Mouse (Mus musculus): Measurements from ENCODE around the gene Tulp2. TPM values are rescaled to one million over a fixed set of nuclear protein-coding genes. Genes with fewer than 3 reads are reported as not detected.

Gene Tulp2
- polyA plus RNA-seq, 1 experiment from 2014 or later: 0.28 TPM

Small RNA genes lying within 50 kb of the gene (microRNA-seq; reads per million reads assigned to microRNA genes)
- gene Gm22133: not detected

Other genes with a start within 250 kb of the Tulp2 start
- gene Cd37, start 242.8 kb upstream of the Tulp2 start, polyA plus RNA-seq (2015; fragmentation: Nextera tagmentation; extraction: Ambion mirVana): 2.4 and 8.3 TPM in 2 replicates
- 0.11 and 0.18 TPM in 2 replicates for gene Slc6a16, start 240.8 kb upstream of the Tulp2 start, polyA plus RNA-seq (2015; fragmentation: Nextera tagmentation; extraction: Ambion mirVana)
- not detected in 2 replicates for gene Slc6a21, start 204.4 kb upstream of the Tulp2 start, polyA plus RNA-seq (2015; fragmentation: Nextera tagmentation; extraction: Ambion mirVana)
- gene Trpm4, start 148.1 kb upstream of the Tulp2 start, polyA plus RNA-seq (2015; fragmentation: Nextera tagmentation; extraction: Ambion mirVana): 12.7 and 15.8 TPM in 2 replicates
- 25.2 and 26.4 TPM in 2 replicates for gene Hrc, start 146.6 kb upstream of the Tulp2 start, polyA plus RNA-seq (2015; fragmentation: Nextera tagmentation; extraction: Ambion mirVana)
- 1.6 and 2.1 TPM in 2 replicates for gene Ppfia3, start 114.9 kb upstream of the Tulp2 start, polyA plus RNA-seq (2015; fragmentation: Nextera tagmentation; extraction: Ambion mirVana)
- gene Lin7b, start 111.3 kb upstream of the Tulp2 start, polyA plus RNA-seq (2015; fragmentation: Nextera tagmentation; extraction: Ambion mirVana): 1.2 and 1.3 TPM in 2 replicates
- gene Snrnp70, start 86.1 kb upstream of the Tulp2 start, polyA plus RNA-seq (2015; fragmentation: Nextera tagmentation; extraction: Ambion mirVana): 123 and 146 TPM in 2 replicates
- gene Kcna7, start 76.2 kb upstream of the Tulp2 start, polyA plus RNA-seq (2015; fragmentation: Nextera tagmentation; extraction: Ambion mirVana): 0.33 and 0.58 TPM in 2 replicates
- gene Ntf5, start 68.2 kb upstream of the Tulp2 start, polyA plus RNA-seq (2015; fragmentation: Nextera tagmentation; extraction: Ambion mirVana): 0.81 and 1.6 TPM in 2 replicates
- not detected in 2 replicates for gene Lhb, start 61.1 kb upstream of the Tulp2 start, polyA plus RNA-seq (2015; fragmentation: Nextera tagmentation; extraction: Ambion mirVana)
- gene Gys1, start 47.0 kb upstream of the Tulp2 start, polyA plus RNA-seq (2015; fragmentation: Nextera tagmentation; extraction: Ambion mirVana): 111 and 113 TPM in 2 replicates
- 65.0 and 82.1 TPM in 2 replicates for gene Ruvbl2, start 43.8 kb upstream of the Tulp2 start, polyA plus RNA-seq (2015; fragmentation: Nextera tagmentation; extraction: Ambion mirVana)
- gene Ftl1, start 22.0 kb upstream of the Tulp2 start, polyA plus RNA-seq (2015; fragmentation: Nextera tagmentation; extraction: Ambion mirVana): 3,328 and 3,965 TPM in 2 replicates
- gene Bax, start 15.0 kb upstream of the Tulp2 start, polyA plus RNA-seq (2015; fragmentation: Nextera tagmentation; extraction: Ambion mirVana): 107 and 112 TPM in 2 replicates
- gene Gm45808, start 4.9 kb downstream of the Tulp2 start, polyA plus RNA-seq (2015; fragmentation: Nextera tagmentation; extraction: Ambion mirVana): not detected in 2 replicates
- gene Dhdh, start 6.9 kb downstream of the Tulp2 start, polyA plus RNA-seq (2015; fragmentation: Nextera tagmentation; extraction: Ambion mirVana): 4.0 and 4.1 TPM in 2 replicates
- gene Nucb1, start 28.5 kb downstream of the Tulp2 start, polyA plus RNA-seq (2015; fragmentation: Nextera tagmentation; extraction: Ambion mirVana): 144 and 177 TPM in 2 replicates
- 25.3 and 37.6 TPM in 2 replicates for gene Ppp1r15a, start 44.4 kb downstream of the Tulp2 start, polyA plus RNA-seq (2015; fragmentation: Nextera tagmentation; extraction: Ambion mirVana)
- gene Plekha4, start 44.5 kb downstream of the Tulp2 start, polyA plus RNA-seq (2015; fragmentation: Nextera tagmentation; extraction: Ambion mirVana): 1.0 and 2.6 TPM in 2 replicates
- gene Hsd17b14, start 73.0 kb downstream of the Tulp2 start, polyA plus RNA-seq (2015; fragmentation: Nextera tagmentation; extraction: Ambion mirVana): 0.24 and 0.82 TPM in 2 replicates
- 79.4 and 84.5 TPM in 2 replicates for gene Bcat2, start 88.3 kb downstream of the Tulp2 start, polyA plus RNA-seq (2015; fragmentation: Nextera tagmentation; extraction: Ambion mirVana)
- gene Fgf21, start 133.6 kb downstream of the Tulp2 start, polyA plus RNA-seq (2015; fragmentation: Nextera tagmentation; extraction: Ambion mirVana): 0.13 and 1.2 TPM in 2 replicates
- 0.15 and 0.66 TPM in 2 replicates for gene Fut1, start 135.4 kb downstream of the Tulp2 start, polyA plus RNA-seq (2015; fragmentation: Nextera tagmentation; extraction: Ambion mirVana)
- gene Izumo1, start 139.9 kb downstream of the Tulp2 start, polyA plus RNA-seq (2015; fragmentation: Nextera tagmentation; extraction: Ambion mirVana): 0.33 and 0.35 TPM in 2 replicates
- 19.6 and 23.4 TPM in 2 replicates for gene Rasip1, start 145.6 kb downstream of the Tulp2 start, polyA plus RNA-seq (2015; fragmentation: Nextera tagmentation; extraction: Ambion mirVana)
- 7.3 and 7.4 TPM in 2 replicates for gene Mamstr, start 158.1 kb downstream of the Tulp2 start, polyA plus RNA-seq (2015; fragmentation: Nextera tagmentation; extraction: Ambion mirVana)
- gene Fut2, start 184.5 kb downstream of the Tulp2 start, polyA plus RNA-seq (2015; fragmentation: Nextera tagmentation; extraction: Ambion mirVana): 1.5 and 1.6 TPM in 2 replicates
- gene Ntn5, start 202.1 kb downstream of the Tulp2 start, polyA plus RNA-seq (2015; fragmentation: Nextera tagmentation; extraction: Ambion mirVana): 0.14 TPM in 1 of 2 replicates, not detected in the other
- 0.13 and 0.34 TPM in 2 replicates for gene Sec1, start 212.5 kb downstream of the Tulp2 start, polyA plus RNA-seq (2015; fragmentation: Nextera tagmentation; extraction: Ambion mirVana)
- 5.1 and 6.0 TPM in 2 replicates for gene Car11, start 218.0 kb downstream of the Tulp2 start, polyA plus RNA-seq (2015; fragmentation: Nextera tagmentation; extraction: Ambion mirVana)
- 3.0 and 4.3 TPM in 2 replicates for gene Dbp, start 223.2 kb downstream of the Tulp2 start, polyA plus RNA-seq (2015; fragmentation: Nextera tagmentation; extraction: Ambion mirVana)
- gene Rpl18, start 233.6 kb downstream of the Tulp2 start, polyA plus RNA-seq (2015; fragmentation: Nextera tagmentation; extraction: Ambion mirVana): 540 and 572 TPM in 2 replicates
- 13.7 and 21.0 TPM in 2 replicates for gene Sphk2, start 236.1 kb downstream of the Tulp2 start, polyA plus RNA-seq (2015; fragmentation: Nextera tagmentation; extraction: Ambion mirVana)
- gene Fam83e, start 239.3 kb downstream of the Tulp2 start, polyA plus RNA-seq (2015; fragmentation: Nextera tagmentation; extraction: Ambion mirVana): 0.25 and 0.65 TPM in 2 replicates
- gene Spaca4, start 243.9 kb downstream of the Tulp2 start, polyA plus RNA-seq (2015; fragmentation: Nextera tagmentation; extraction: Ambion mirVana): not detected in 2 replicates